Mouse (Mus musculus): ENCODE measurements at regions not wholly inside any gene's neighbourhood (a gene's known extent, or its start where the extent isn't known, plus 50 kb on each side); places are given as distances from the start of the nearest gene placed in this dataset.
"Not testable (repeated sequence)": the region's sequence is repeated elsewhere in the genome, so short reads cannot be mapped to it uniquely, and the experiment has no call there.

- no peak for DNase-seq (ENCODE audit: extremely low spot score, low spot score)
Observed at GRCm38 (mm10) chr13:69129056-69129620, 129.8 kb upstream of the Adcy2 start.

- no peak for DNase-seq (ENCODE audit: extremely low spot score, low spot score)
Observed at GRCm38 (mm10) chr13:69127522-69127921, 128.2 kb upstream of the Adcy2 start.

DNA sequence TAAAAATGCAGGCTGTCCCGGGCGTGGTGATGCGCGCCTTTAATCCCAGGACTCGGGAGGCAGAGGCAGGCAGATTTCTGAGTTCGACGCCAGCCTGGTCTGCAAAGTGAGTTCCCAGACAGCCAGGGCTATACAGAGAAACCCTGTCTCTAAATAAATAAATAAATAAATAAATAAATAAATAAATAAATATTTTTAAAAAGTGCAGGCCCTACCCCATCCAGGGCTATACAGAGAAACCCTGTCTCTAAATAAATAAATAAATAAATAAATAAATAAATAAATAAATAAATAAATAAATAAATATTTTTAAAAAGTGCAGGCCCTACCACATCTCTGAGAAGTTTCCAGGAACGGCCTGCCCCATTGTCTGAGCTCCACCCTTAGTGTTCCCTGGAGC is 119.4 kb upstream of the Adcy2 start:
- DNase-seq (ENCODE audit: extremely low spot score, low spot score), result not testable (repeated sequence)

DNA sequence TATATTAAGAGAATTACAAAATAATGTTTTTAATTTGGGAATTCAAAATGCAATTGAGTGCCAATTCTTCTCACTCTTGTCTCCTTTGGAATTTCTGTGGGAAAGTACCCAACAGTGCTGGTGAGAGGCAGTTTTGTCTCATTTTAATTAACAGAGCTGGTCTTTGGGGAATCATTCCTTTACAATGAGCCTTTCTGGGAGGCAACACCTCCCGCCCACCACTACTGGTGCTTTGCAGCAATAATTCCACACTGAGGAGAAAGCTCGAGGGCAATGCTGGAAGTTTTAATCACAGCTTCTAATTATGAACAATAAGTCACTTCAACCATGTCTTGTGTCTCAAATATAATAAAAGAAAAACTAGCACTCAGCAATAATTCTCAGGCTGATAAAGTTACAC is 109.8 kb upstream of the Adcy2 start:
- no peak for DNase-seq (ENCODE audit: extremely low spot score, low spot score)

DNA sequence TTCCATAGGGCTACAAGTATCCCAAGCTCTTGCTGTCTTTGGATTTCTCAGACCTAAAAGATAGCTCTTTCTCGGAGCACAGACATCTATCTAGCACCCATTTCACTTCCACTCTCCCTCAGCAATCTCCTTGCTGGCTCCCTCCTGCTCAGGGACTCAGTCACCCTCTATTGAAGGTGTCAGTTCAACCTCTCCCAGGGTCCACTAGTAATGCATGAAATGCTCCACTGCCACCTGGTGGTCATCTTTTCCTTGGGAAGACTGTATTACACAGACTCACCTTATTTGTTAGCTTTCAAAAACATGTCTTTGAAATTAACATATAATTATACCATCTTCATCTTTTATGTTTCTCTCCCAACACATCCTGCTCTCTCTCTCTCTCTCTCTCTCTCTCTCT is 87.3 kb upstream of the Adcy2 start:
- peak; percentile 31 for DNase-seq (ENCODE audit: extremely low spot score, low spot score)

GRCm38 (mm10) chr13:69070336-69070735 is 71.0 kb upstream of the Adcy2 start:
- no peak for DNase-seq (ENCODE audit: extremely low spot score, low spot score)

DNA sequence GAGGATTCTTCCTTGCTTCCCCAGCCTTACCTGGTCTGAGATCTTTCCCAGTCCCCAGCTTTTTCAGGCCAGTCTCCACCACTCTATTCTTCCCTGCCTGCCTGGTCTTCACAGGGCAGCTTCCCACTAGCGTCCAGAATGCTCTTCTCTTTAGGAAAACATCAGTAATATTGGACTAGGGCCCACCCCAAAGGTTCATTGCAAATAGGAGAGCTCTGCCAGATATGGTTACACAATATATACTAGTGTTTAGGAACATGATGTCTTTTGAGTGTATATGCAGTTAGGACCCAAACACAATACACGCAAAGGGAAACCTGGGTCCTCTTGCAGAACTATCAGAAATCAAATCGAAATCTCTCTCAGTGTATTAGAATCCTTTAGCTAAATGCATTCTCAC is 70.5 kb upstream of the Adcy2 start:
- DNase-seq (ENCODE audit: extremely low spot score, low spot score), result no peak

GRCm38 (mm10) chr13:69066636-69067035 is 67.3 kb upstream of the Adcy2 start:
- no peak for DNase-seq (ENCODE audit: extremely low spot score, low spot score)

- DNase-seq (ENCODE audit: extremely low spot score, low spot score), result no peak
Observed at GRCm38 (mm10) chr13:69065285-69065684, 65.9 kb upstream of the Adcy2 start.

DNA sequence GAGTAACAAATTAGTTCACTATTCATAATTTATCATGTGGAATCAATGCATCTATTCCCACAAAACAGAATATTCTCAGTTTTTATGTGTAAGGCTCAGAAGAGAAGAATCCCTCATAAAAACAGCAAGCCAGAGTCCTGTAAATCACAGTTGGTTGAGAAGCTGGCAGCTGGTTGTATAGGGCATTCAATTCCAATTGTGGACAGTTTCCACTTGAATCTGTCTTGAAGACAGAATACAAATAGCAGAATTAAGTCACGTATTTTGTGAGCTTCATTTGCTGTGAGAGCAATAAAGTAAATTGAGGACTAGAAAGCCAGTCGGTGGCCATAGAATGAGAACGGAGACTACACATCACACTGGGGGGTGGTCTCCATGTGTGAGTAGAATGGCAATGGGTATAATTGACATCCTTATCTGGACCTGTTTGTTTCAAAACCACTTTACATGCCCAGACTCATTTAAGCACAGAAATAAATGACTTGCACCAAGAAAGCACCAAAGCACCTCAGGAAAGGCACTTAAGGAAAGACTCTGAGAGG is 63.4 kb upstream of the Adcy2 start:
- DNase-seq (ENCODE audit: extremely low spot score, low spot score), result no peak

- DNase-seq (ENCODE audit: extremely low spot score, low spot score), result no peak
Observed at GRCm38 (mm10) chr13:69061436-69061835, 62.1 kb upstream of the Adcy2 start.

Data from neural tube, embryonic 10.5 days (tissue).